Mouse (Mus musculus) adrenal gland, adult (tissue): ENCODE data around the gene Tbx6.

Source experiments
- DNase-seq, 2 experiments: peaks; one replicate each; pipeline ENCODE4 v3.0.0; 2022 to 2023; ENCODE audit warnings: low spot score in 1 of 2; ENCODE audit not compliant: inconsistent age in 2 of 2

Tbx6 gene

DNA sequence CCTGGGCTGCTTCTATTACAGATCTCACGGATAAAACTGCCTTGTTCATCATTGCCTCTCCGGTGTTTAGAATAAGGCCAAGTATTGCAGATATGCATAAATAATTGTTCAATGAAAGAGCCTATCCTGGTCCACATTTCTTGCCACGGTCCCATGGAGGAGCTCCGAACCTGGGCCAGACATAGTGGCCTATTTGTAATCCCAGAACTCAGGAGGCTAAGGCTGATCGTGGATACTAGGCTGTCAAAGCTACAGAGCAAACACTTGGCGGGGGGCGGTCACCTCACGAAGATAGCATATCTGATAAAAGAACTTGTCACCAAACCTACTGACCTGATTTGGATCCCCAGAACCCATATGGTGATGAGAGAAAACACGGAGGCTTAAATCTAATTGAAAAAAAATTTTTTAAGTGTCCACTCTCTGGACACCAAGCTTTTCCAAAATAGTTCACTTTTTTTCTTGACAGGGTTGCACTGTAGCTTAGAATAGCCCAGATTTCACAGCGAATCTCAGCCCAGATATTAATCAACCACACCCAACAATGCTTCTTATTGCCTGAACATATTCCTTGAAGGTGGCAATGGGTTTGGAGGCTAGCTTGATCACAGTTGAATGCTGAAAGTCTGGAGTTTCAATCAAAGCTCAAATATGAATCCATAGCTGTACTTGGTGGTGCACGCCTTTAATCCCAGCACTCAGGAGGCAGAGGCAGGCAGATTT, 11.6 kb downstream of the Tbx6 start:
- no peak for DNase-seq

DNA sequence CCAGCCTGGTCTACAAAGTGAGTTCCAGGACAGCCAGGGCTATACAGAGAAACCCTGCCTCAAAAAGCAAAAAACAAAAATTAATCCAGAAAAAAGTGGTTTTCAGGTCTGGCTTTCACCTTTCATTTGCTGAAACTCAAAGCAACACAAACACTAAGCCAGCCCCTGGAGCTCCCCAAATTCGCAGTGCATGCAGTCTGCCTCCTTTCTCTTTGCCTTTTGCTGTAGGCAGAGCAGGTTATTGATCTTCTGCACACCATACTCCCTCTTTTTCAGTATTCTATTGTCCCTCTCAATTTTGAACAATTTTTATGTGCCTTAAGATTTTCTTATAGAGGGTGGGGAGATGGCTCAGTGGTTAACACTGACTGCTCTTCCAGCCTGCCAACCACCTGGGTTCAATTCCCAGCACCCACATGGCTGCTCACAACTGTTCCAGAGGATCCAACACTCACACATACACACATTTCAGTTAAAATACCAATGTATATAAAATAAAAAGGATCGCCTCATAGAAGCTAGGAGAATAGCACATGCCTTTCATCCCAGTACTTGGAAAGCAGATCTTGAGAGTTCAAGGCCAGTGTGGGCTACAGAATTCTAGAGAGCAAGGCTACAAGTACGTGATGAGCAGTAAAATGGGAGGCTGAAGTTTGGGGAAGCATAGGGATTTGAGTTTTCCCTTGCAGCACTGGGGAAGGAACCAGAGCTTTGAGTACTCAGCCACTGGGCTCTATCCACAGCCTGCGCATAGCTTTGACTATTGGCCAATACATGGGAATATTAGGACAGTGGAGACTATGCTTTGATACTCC, 12.4 kb downstream of the Tbx6 start:
- DNase-seq: no peak

- DNase-seq: no peak
Observed at GRCm38 (mm10) chr7:126794271-126794605, 13.0 kb downstream of the Tbx6 start.

DNA sequence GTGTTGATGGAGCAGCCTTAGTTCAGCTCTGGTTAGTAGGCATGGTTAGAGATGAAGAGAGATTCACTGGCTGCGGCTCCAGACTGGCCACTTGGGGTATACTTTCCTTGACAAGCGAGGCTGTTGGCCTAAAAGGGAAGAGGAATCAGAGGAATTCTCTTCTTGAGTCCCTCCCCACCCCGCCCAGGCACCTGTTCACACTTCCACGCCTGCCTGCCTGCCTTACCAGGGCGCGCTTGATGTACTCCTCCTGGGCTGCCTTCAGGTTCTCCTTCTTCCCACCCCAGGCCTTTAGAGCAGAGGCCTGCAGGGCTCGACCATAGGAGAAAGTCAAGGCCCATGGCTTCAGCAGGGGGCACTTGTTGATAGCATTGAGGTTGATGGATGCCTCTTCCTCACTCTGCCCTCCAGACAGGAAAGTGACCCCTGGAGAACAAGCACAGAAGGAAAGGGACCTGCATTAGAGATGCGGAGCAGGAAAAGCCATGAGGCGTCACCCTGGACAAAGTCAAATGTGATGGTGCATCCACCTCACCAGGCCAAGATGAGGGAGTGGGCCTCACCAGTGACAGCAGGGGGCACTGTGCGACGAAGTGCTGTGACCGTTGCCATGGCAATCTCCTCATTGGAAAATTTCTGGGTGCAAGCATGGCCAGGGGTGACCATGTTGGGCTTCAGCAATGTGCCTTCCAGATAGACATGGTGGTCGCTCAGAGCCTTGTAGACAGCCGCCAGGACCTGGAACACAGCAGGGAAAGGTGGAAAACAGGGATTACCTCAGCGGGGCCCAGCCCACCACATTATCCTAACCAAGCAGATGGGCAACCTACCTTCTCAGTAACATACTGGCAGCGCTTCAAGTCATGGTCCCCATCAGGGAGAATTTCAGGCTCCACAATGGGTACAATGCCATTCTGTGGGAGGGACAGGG, 14.4 kb downstream of the Tbx6 start:
- no peak for DNase-seq

GRCm38 (mm10) chr7:126796350-126796932, 15.2 kb downstream of the Tbx6 start:
- peak in 1 of 2 experiments; percentile 41 for DNase-seq

GRCm38 (mm10) chr7:126797411-126798126, 16.3 kb downstream of the Tbx6 start, which contains the start of gene Fam57b:
TSS of gene Fam57b (plus strand) at chr7:126797668.
- peak; percentile 80 to 87 for DNase-seq

GRCm38 (mm10) chr7:126798127-126799049, 17.1 kb downstream of the Tbx6 start:
- peak; percentile 78 to 89 for DNase-seq

DNA sequence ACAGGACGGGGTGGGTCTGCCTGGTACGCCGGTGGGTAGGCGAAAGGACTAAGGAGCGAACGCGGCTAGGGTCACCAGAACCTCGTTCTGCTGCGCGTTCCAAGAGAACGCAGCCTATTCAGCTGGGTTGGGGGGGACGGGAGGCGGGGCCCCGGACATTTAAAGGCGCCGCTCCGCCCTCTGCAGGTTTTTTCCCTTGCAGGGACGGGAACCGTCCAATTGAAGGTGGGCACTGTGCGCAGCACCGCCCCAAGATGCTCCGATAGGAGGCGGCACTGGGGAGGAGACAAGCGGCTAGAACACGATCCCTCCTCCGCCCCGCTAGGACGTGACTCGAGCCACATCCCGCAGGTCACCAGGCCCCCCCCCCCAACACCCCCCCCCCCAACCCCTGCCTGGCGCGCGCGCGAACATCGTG, 17.8 kb downstream of the Tbx6 start:
- DNase-seq: peak; percentile 99

DNA sequence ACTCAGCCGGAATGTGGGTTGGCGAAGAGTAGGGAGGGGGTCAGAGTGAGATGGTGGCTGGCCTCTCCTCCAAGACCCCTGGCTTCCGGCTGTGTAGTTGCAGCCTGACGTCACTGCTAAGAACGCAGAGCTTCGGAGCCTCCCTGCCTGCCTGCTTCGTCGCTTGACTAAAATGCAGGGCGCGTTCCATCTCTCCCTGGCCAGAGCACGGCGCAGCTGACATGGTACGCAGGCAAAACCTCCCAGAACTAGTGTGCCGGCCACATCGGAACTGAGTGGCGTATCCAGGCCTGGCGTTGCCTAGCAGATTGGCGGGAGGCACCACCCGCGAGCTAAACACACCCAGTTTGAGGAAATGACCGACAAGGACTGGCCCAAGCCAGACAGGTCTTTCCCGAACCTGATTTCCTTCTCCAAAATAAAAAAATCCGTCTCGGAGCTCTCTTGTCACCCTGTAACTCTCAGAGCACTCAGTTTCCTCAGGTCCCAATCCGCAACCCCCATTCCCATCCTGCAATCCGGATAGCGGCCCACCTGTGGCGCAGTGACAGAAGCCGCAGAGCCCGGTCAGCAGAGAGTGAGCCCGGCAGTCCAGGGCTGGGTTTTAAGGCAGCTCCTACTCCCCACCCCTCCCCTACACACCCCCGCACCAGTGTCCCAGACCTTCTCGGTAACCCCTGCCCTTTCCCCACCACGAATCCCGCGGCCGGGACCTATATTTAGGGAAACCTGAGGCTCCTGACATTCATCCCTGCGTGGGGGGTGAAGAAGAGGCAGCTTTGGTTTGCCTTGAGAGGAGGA, 18.4 kb downstream of the Tbx6 start:
- DNase-seq: peak in 1 of 2 experiments; percentile 96

GRCm38 (mm10) chr7:126800269-126801056, 19.2 kb downstream of the Tbx6 start:
- DNase-seq: peak in 1 of 2 experiments; percentile 23

GRCm38 (mm10) chr7:126801057-126801422, 19.8 kb downstream of the Tbx6 start:
- DNase-seq: no peak

DNA sequence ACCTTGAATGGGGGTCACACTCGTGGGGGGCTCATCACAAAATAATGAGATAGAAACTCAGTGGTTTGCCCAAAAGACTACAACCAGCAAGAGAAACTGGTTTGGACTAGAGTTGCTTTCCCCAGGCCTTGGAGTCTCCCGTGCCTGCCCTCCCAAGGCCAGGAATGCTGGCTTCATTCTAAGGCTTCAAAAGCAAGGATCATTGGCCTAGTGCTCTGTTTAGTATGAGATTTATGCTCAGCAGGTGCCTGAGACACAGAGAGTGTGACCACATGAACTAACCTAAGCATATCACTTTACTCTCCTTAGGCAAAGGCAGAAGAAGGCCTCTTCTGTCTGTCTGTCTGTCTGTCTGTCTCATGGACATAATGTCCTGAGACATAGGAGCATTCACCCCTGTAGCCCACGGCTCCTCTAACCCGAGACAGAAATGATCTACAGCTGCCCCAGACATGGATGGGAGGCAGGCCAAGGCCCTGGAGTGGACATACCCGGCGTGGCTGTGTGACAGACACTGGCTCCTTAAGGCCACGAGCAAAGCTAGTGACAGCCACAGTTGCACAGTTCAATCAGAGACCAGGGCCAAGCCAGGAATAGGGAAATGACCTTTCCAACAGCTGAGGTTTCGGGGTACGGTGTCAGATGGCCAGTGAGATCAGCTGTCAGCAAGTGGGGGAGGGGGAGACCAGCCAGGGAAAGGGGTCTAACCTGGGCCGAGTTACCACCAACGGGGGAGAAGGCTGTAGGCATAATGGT, 21.0 kb downstream of the Tbx6 start:
- DNase-seq: peak; percentile 62 to 85

GRCm38 (mm10) chr7:126803181-126803580, 21.9 kb downstream of the Tbx6 start:
- DNase-seq: peak; percentile 69 to 85

DNA sequence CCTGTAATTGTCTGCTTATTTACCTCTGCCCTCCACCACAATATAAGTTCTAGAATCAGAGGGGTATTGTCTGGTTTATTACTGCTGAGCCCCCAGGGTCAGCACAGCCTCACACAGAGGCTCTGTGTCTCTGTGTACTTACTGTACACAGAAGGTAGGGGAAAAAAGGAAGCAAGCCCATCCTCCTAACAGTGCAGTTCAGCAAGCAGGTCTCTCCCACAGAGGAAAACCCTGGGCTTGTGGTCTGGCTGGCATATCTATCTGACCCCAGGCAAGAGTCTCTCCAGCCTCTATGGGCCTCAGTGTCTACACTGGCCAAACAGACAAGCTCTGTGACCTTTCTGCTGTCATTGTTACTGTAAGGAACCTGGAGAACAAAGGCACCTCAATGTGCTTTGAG, 22.5 kb downstream of the Tbx6 start:
- no peak for DNase-seq

DNA sequence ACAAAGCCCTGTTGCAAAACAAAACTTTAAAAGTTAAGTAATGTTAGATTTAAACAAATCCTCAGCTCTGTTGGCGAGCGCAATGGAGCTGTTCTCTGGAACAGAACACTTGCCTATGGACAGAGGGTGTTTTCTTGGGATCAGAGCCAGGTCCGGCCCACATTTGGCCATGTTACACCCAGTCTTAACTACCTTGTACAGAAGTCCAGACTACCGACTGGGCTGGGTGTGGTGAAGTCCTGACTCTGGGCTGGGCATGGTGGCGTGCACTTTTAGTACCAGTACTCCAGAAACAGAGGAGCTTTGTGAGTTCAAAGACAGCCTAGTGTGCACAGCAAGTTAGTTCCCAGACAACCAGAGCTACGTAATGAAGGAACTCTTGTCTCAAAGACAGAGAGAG, 25.7 kb downstream of the Tbx6 start:
- DNase-seq: no peak

GRCm38 (mm10) chr7:126807405-126807804, 26.1 kb downstream of the Tbx6 start:
- DNase-seq: no peak
